Mouse (Mus musculus): ENCODE data around the gene Olfr971.
"Not testable (repeated sequence)": the region's sequence is repeated elsewhere in the genome, so short reads cannot be mapped to it uniquely, and the experiment has no call there.

The Olfr971 gene

DNA sequence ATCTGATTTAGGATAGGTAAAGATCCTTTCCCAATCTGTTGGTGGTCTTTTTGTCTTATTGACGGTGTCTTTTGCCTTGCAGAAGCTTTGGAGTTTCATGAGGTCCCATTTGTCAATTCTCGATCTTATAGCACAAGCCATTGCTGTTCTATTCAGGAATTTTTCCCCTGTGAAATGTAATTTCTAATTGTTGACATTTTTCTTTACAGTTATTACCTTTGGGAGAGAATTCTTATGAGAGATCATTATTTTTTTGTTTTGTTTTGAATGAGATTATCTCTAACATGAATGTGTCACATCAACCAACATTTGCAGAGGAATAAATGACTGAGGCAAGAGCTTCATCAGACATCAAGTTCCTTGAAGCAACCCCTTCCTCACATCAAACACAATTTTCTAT lies at the start of gene Olfr971:
Gene Olfr971, plus strand, starts transcription at position 301 of the 400 bp plus-strand sequence.
- not testable (repeated sequence) for DNase-seq (ENCODE audit: low spot score in 2 of 2)

DNA sequence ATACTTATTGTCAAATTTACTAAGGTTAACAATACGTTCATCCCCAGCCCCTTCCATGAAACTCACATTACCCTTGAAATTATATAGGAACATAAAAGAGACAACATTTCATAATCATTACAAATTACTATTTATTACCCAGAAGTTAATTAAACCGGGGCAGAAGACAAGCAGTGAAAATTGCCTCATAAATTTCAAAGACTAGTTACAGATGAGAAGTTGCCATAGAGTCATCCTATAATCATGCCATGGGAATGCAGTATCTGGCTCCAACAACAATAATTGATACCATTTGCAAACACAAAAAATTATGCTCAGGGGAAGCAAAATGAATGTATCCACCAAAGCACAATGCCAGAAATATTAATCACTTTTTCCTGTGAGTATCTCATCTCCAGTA lies 46.1 kb upstream of the Olfr971 start, which contains the start of gene Olfr969:
Gene Olfr969, plus strand, starts transcription at position 388 of the 400 bp plus-strand sequence.
- no peak for DNase-seq (ENCODE audit: low spot score in 2 of 2)

GRCm38 (mm10) chr9:39808560-39808959 lies 28.1 kb upstream of the Olfr971 start, which contains the start of gene Olfr970:
Gene Olfr970 (plus strand): TSS chr9:39808860.
- no peak for DNase-seq (ENCODE audit: low spot score in 2 of 2)

- no peak for DNase-seq (ENCODE audit: low spot score in 2 of 2)
Measured at GRCm38 (mm10) chr9:39866122-39866521, 29.4 kb downstream of the Olfr971 start, which contains the start of gene Olfr972. Gene Olfr972 (plus strand): TSS chr9:39866422.

- DNase-seq (ENCODE audit: low spot score in 2 of 2) = not testable (repeated sequence)
Measured at GRCm38 (mm10) chr9:39871986-39872385, 35.3 kb downstream of the Olfr971 start.

DNA sequence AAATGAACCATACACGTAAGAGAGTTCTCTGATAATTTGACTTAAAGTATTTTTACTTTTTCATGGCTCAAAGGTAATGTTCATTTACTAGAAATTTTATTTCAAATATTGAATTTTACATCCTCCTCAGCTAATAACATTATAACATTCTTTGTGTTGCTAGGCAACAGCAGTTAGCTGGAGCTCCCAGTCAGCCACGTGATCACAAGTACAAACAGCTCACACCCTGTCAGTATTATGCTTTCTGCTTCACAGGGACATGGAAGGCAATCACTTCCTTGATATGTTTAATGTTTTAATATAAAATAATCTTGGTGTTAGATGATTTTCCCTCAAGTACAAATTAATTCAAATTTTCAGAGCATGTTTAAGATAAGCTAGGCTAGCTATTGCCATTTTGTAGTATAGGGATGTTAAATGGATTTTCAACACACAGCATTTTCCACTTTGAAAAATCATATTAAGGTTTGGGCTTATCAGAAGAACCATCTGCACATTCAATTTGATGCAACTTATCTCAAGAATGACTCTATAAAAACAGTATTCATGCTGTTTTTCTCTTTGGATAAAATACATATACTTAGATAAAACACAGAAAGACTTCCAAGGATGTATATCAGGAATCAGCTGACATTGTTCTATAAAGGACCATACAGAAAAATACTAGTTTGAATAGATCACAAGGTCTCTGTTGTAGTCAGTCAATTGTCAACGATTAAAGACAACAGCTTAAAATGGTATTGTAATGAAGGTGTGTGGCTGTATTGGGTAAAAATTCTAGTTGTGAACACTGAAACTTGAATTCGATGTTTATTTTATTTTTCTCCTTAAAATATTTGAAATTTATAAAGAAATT lies 41.1 kb downstream of the Olfr971 start:
- DNase-seq (ENCODE audit: low spot score in 2 of 2) = not testable (repeated sequence)
